Mouse (Mus musculus) CD4-positive naive resting alpha-beta T cell, adult 57 days (primary cell): Measurements from ENCODE around the gene Ndst4. TPM values are rescaled to one million over a fixed set of nuclear protein-coding genes. Genes with fewer than 3 reads are reported as not detected.

Experiments
- total RNA-seq: library from RNA; stranded (reverse); gene quantifications from one replicate; pipeline ENCODE4 v1.2.4, GENCODE M21; 2023

Gene Ndst4
- not detected for total RNA-seq

GRCm38 (mm10) chr3:125403601-125404396 is at the start of gene Ndst4:
TSS of gene Ndst4 (plus strand) at chr3:125404076.

